Mouse (Mus musculus) lung, postnatal 4 days (tissue): ENCODE data around the gene Pfkl.
A peak's percentile ranks its signal among the peaks of the same experiment; 100 is the strongest.
"Not testable (repeated sequence)": the region's sequence is repeated elsewhere in the genome, so short reads cannot be mapped to it uniquely, and the experiment has no call there.

Experiments used
- DNase-seq, 2 experiments: peaks; one replicate each; pipeline ENCODE4 v3.0.0; 2021

The Pfkl gene

GRCm38 (mm10) chr10:78009945-78010293 lies at the start of gene Pfkl:
Gene Pfkl, minus strand, starts transcription at chr10:78010083.
- no peak for DNase-seq

- no peak for DNase-seq
Observed at GRCm38 (mm10) chr10:78057056-78057455, 47.2 kb upstream of the Pfkl start.

GRCm38 (mm10) chr10:78054633-78055565 lies 45.0 kb upstream of the Pfkl start:
- peak; percentile 52 to 71 for DNase-seq

- DNase-seq = no peak
Observed at GRCm38 (mm10) chr10:78049519-78050035, 39.7 kb upstream of the Pfkl start.

GRCm38 (mm10) chr10:78048061-78048730 lies 38.3 kb upstream of the Pfkl start:
- no peak for DNase-seq

- DNase-seq = no peak
Observed at GRCm38 (mm10) chr10:78046388-78046787, 36.5 kb upstream of the Pfkl start.

- no peak for DNase-seq
Observed at GRCm38 (mm10) chr10:78044531-78044930, 34.6 kb upstream of the Pfkl start.

GRCm38 (mm10) chr10:78043406-78043836 lies 33.5 kb upstream of the Pfkl start, which contains the start of gene Aire:
Gene Aire, minus strand, starts transcription at chr10:78043610.
- DNase-seq = peak; percentile 65 to 73

GRCm38 (mm10) chr10:78042697-78043405 lies 33.0 kb upstream of the Pfkl start:
- no peak for DNase-seq

GRCm38 (mm10) chr10:78042096-78042495 lies 32.2 kb upstream of the Pfkl start:
- no peak for DNase-seq

- DNase-seq = no peak
Observed at GRCm38 (mm10) chr10:78041647-78042046, 31.8 kb upstream of the Pfkl start, which contains the start of gene Dnmt3l. Gene Dnmt3l, plus strand, starts transcription at chr10:78041947.

- DNase-seq = no peak
Observed at GRCm38 (mm10) chr10:78037139-78037538, 27.3 kb upstream of the Pfkl start.

- no peak for DNase-seq
Observed at GRCm38 (mm10) chr10:78031987-78032386, 22.1 kb upstream of the Pfkl start.

- no peak for DNase-seq
Observed at GRCm38 (mm10) chr10:78029080-78029479, 19.2 kb upstream of the Pfkl start.

GRCm38 (mm10) chr10:78028129-78028528 lies 18.2 kb upstream of the Pfkl start:
- peak; percentile 37 to 78 for DNase-seq

- DNase-seq = not testable (repeated sequence)
Observed at GRCm38 (mm10) chr10:78025453-78025852, 15.6 kb upstream of the Pfkl start.

GRCm38 (mm10) chr10:78019984-78020383 lies 10.1 kb upstream of the Pfkl start:
- DNase-seq = not testable (repeated sequence)

- no peak for DNase-seq
Observed at GRCm38 (mm10) chr10:78019291-78019690, 9.4 kb upstream of the Pfkl start.

GRCm38 (mm10) chr10:78018797-78019203 lies 8.9 kb upstream of the Pfkl start:
- peak; percentile 66 to 79 for DNase-seq

- no peak for DNase-seq
Observed at GRCm38 (mm10) chr10:78016366-78016765, 6.5 kb upstream of the Pfkl start.

GRCm38 (mm10) chr10:78015489-78015888 lies 5.6 kb upstream of the Pfkl start:
- DNase-seq = no peak

- DNase-seq = no peak
Observed at GRCm38 (mm10) chr10:78012661-78013495, 3.0 kb upstream of the Pfkl start.
